In genomic region chr5:34931091-34931490, GRCm38 (mm10) we compare ENCODE assay signal across 9 mouse cellular contexts. TPM values are rescaled to one million over a fixed set of nuclear protein-coding genes. Genes with fewer than 3 reads are reported as not detected.
A peak's percentile ranks its signal among the peaks of the same experiment; 100 is the strongest.
DNase-seq lines count a peak whose midpoint lies in the region; ATAC-seq and TF ChIP-seq lines count a peak whose summit lies in the region.
"Had no signal": no experiment of that assay in that cellular context is flagged by ENCODE, and none has a peak within 500 bp of the region (broad histone marks: within the 10 kb centered on the region; RNA-seq: fewer than 3 reads in every experiment).

No protein-coding gene starts in this region.

- H3K27me3 ChIP-seq in heart, embryonic 14.5 days (ENCODE audit: control insufficient read depth, insufficient read depth, low read length): no peaks in the 10 kb centered on the region
- H3K27me3 ChIP-seq in spleen, adult 2 months (ENCODE audit: control insufficient read depth, insufficient read depth, low read length): no peaks in the 10 kb centered on the region
- no peaks in the 10 kb centered on the region for H3K27me3 ChIP-seq in liver, embryonic 13.5 days
- H3K27me3 ChIP-seq: stomach, embryonic 15.5 days had no signal

- peaks cover 13 to 19% of the 10 kb centered on the region in 2 experiments for H3K4me1 ChIP-seq in heart, embryonic 14.5 days (ENCODE audit: control insufficient read depth in 2 of 2, insufficient read depth in 2 of 2, low read length in 2 of 2)
- no peaks in the 10 kb centered on the region for H3K4me1 ChIP-seq in spleen, adult 2 months (ENCODE audit: control insufficient read depth, insufficient read depth, insufficient read length)
- peaks cover 45% of the 10 kb centered on the region for H3K4me1 ChIP-seq in liver, embryonic 13.5 days (replicated peaks)

- DNase-seq in heart, adult 9 months (ENCODE audit: low spot score in 2 of 2): no peak
- no peak for DNase-seq in spleen, adult 2 months (ENCODE audit: low read depth in 1 of 2, low spot score in 2 of 2)
- no peak for DNase-seq in spleen, postnatal 36 days (ENCODE audit: low spot score in 2 of 2)
- DNase-seq in liver, embryonic 13.5 days: no peak
- no peak for DNase-seq in cerebellum, adult 11-12 months
- DNase-seq in urinary bladder, postnatal 10 days (ENCODE audit: low spot score): no peak

- no peak for ATAC-seq in heart, embryonic 14.5 days (ENCODE audit: insufficient number of reproducible peaks, insufficient read depth, low FRiP score, low read depth)
- ATAC-seq in liver, embryonic 13.5 days (ENCODE audit: low read depth): 0 out of 2 replicates have a peak, but pooled peaks have one; percentile 5
- no peak for ATAC-seq in activated CD4-positive, CD25-positive, alpha-beta regulatory T cell, adult 4 months

- no peak for TF ChIP-seq POLR2A in spleen, adult 2 months (IDR thresholded peaks at IDR 0.05; ENCODE audit: low read depth, low read length)

- H3K36me3 ChIP-seq in heart, embryonic 14.5 days (ENCODE audit: control insufficient read depth, insufficient read depth, low read length): no peaks in the 10 kb centered on the region
- no peaks in the 10 kb centered on the region for H3K36me3 ChIP-seq in spleen, adult 2 months (ENCODE audit: control insufficient read depth, insufficient read depth, low read length)
- no peaks in the 10 kb centered on the region for H3K36me3 ChIP-seq in liver, embryonic 13.5 days
- H3K36me3 ChIP-seq: stomach, embryonic 15.5 days had no signal

- H3K9ac ChIP-seq in heart, embryonic 14.5 days (ENCODE audit: low read length): peak overlapping the region; percentile 41; the same call in 1 of the 2 replicates
- H3K9ac ChIP-seq in liver, embryonic 13.5 days: peak overlapping the region; percentile 56
- H3K9ac ChIP-seq: stomach, embryonic 15.5 days had no signal

- H3K4me3 ChIP-seq in heart, embryonic 14.5 days (ENCODE audit: control insufficient read depth in 1 of 2, insufficient read depth in 1 of 2, low read depth in 1 of 2, low read length in 2 of 2): no peak overlapping the region
- H3K4me3 ChIP-seq in spleen, adult 2 months (ENCODE audit: extremely low read depth, insufficient read depth, insufficient read length): no peak overlapping the region
- no peak overlapping the region for H3K4me3 ChIP-seq in liver, embryonic 13.5 days (replicated peaks)
- H3K4me3 ChIP-seq: stomach, embryonic 15.5 days had no signal

- WGBS in heart, embryonic 14.5 days: 73% methylated on average over 2 of the region's 2 CpGs
- 79% methylated on average over 2 of the region's 2 CpGs for WGBS in spleen, adult 2 months
- 61% methylated on average over 2 of the region's 2 CpGs for WGBS in liver, embryonic 13.5 days (ENCODE audit: insufficient replicate concordance)

- TF ChIP-seq CTCF in spleen, adult 2 months (IDR thresholded peaks at IDR 0.05; ENCODE audit: extremely low read depth, insufficient read depth, insufficient read length, insufficient replicate concordance): no peak

- H3K27ac ChIP-seq in heart, embryonic 14.5 days (replicated peaks in 1 of 2; ENCODE audit: control insufficient read depth in 1 of 2, insufficient read depth in 1 of 2, low read depth in 2 of 2, low read length in 2 of 2): peak overlapping the region in 1 of 2 experiments; percentile 78; a peak in 2 of 4 replicates
- 0 out of 2 replicates have a peak overlapping the region, but pooled peaks have one; percentile 0 for H3K27ac ChIP-seq in spleen, adult 2 months (ENCODE audit: insufficient read depth, low read length)
- H3K27ac ChIP-seq in liver, embryonic 13.5 days: peak overlapping the region; percentile 89

- no peaks in the 10 kb centered on the region for H3K9me3 ChIP-seq in heart, embryonic 14.5 days (ENCODE audit: control insufficient read depth, low read length)
- H3K9me3 ChIP-seq in liver, embryonic 13.5 days (replicated peaks): no peaks in the 10 kb centered on the region
- H3K9me3 ChIP-seq: stomach, embryonic 15.5 days had no signal

- H3K4me2 ChIP-seq in heart, embryonic 14.5 days (ENCODE audit: low read length): no peak overlapping the region
- H3K4me2 ChIP-seq in liver, embryonic 13.5 days: peak overlapping the region; percentile 37
- H3K4me2 ChIP-seq: stomach, embryonic 15.5 days had no signal

RNA-seq across cellular contexts. Expression of gene Rgs12, which starts 18.2 kb away (rescaled TPM):
- 23.3 and 30.6 TPM in 2 replicates for polyA plus RNA-seq in heart, embryonic 14.5 days (2014; fragmentation: Nextera tagmentation; extraction: Ambion mirVana)
- polyA plus RNA-seq in spleen, adult 2 months (2012; rRNA removed): 27.8 and 30.1 TPM in 2 replicates
- 21.7 and 28.8 TPM in 2 replicates for polyA plus RNA-seq in liver, embryonic 13.5 days (2015; fragmentation: Nextera tagmentation; extraction: Ambion mirVana)
- polyA plus RNA-seq in activated CD4-positive, CD25-positive, alpha-beta regulatory T cell, adult 4 months (2017; shearing (Covaris generic)): 1 to 10 TPM; 4.8 to 7.8 TPM

RNA-seq across cellular contexts. Expression of gene Msantd1, which starts 23.3 kb away (rescaled TPM):
- polyA plus RNA-seq in heart, embryonic 14.5 days (2014; fragmentation: Nextera tagmentation; extraction: Ambion mirVana): 0.42 and 0.73 TPM in 2 replicates
- polyA plus RNA-seq in spleen, adult 2 months (2012; rRNA removed): 3.3 TPM in 2 replicates
- 0.17 and 0.24 TPM in 2 replicates for polyA plus RNA-seq in liver, embryonic 13.5 days (2015; fragmentation: Nextera tagmentation; extraction: Ambion mirVana)
- 1 to 10 TPM in 1 of 2 experiments, under 1 TPM in 1; 0.30 to 1.1 TPM for polyA plus RNA-seq in activated CD4-positive, CD25-positive, alpha-beta regulatory T cell, adult 4 months (2017; shearing (Covaris generic))
